Mouse (Mus musculus) olfactory bulb, adult 2 months (tissue): ENCODE results near the gene Vasn. TPM values are rescaled to one million over a fixed set of nuclear protein-coding genes. Genes with fewer than 3 reads are reported as not detected.

ENCODE experiments used
- H3K27ac ChIP-seq: fragments of 200-500 bp; 2 replicates; pipeline ENCODE4 v1.5.1; 2012; ENCODE audit warnings: low read depth, low read length; ENCODE audit not compliant: insufficient read depth
- H3K4me1 ChIP-seq: fragments of 200-500 bp; 2 replicates; pipeline ENCODE4 v1.6.1; 2012; ENCODE audit warnings: low read length; ENCODE audit not compliant: control insufficient read depth, insufficient read depth
- H3K4me3 ChIP-seq: fragments of 200-500 bp; 2 replicates; pipeline ENCODE4 v1.5.1; 2012; ENCODE audit warnings: mild to moderate bottlenecking, low read depth, low read length, moderate library complexity; ENCODE audit not compliant: insufficient read depth
- CTCF ChIP-seq: fragments of 200-500 bp; IDR thresholded peaks from 2 replicates; pipeline ENCODE4 v1.5.1; 2012; ENCODE audit warnings: low read depth, mild to moderate bottlenecking, low read length, moderate library complexity; ENCODE audit not compliant: insufficient read depth
- POLR2A ChIP-seq: fragments of 200-500 bp; IDR thresholded peaks from 2 replicates; pipeline ENCODE4 v1.6.1; 2012; ENCODE audit warnings: mild to moderate bottlenecking, low read depth, low read length, moderate library complexity; ENCODE audit not compliant: insufficient read depth
- WGBS: fragments of 180-500 bp; shearing (Covaris S2); methylation state at CpG from one replicate; pipeline ENCODE4 v1.1.7; 2018; 5-methylcytosine and 5-hydroxymethylcytosine counted together
- polyA plus RNA-seq: library from polyadenylated mRNA; stranded (reverse); fragments of >200 nt; gene quantifications from 2 replicates; pipeline ENCODE4 v1.2.4, GENCODE M21; 2012; ENCODE audit warnings: low replicate concordance; ENCODE audit not compliant: missing spikeins, insufficient read depth, insufficient read length

The Vasn gene
- polyA plus RNA-seq, 1 experiment = not detected

DNA sequence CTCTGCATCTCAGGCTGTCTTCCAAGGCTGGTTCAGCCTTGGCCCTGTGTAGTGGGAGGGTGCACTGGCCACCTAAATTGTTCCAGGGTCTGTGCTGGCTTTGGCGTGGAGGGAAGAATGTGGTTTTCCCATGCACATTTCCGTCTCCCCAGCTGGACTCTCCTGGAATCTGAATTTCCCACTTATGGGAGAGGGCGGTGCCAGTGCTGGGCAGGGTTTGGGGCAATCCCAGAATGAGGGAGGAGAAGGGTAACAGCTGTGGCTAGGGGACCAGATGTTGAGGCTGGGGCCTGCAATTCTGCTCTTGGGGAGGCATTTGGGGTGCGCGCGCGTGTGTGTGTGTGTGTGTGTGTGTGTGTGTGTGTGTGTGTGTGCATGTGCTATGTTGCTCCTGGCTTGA, 42.4 kb upstream of the Vasn start:
- H3K27ac ChIP-seq = no peak overlapping the region
- WGBS = 73% methylated on average over 7 of the region's 7 CpGs
- TF ChIP-seq CTCF (no peak), POLR2A (no peak)
- H3K4me1 ChIP-seq = peaks cover 41% of the 10 kb centered on the region
- H3K4me3 ChIP-seq = no peak overlapping the region

DNA sequence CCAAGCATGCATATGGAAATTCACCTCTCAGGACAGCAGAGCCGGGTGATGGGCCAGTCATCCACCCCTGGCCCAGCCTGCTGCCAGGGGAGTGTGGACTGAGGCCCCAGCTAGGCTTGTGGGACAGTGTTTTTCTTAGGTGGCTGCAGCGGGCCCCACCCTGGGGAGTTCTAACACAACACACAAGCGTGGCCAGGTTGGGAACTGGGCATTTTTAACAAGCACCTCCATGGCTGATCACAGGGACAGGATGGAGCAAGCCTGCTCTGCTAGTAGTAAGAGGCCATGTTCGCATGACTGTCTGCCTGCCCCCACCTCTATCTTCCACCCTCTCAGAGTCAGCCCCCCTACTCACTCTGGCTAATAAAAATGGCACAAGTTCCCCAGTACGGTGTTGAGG, 41.7 kb upstream of the Vasn start:
- H3K27ac ChIP-seq = no peak overlapping the region
- WGBS = 87% methylated on average over 5 of the region's 5 CpGs
- TF ChIP-seq CTCF (no peak), POLR2A (no peak)
- peaks cover 48% of the 10 kb centered on the region for H3K4me1 ChIP-seq
- H3K4me3 ChIP-seq = no peak overlapping the region

- TF ChIP-seq POLR2A (no peak), CTCF (no peak)
- Histone ChIP-seq H3K4me3 (no peak overlapping the region), H3K4me1 (peaks cover 50% of the 10 kb centered on the region), H3K27ac (no peak overlapping the region)
- WGBS = 34% methylated on average over 6 of the region's 6 CpGs
These were observed 40.7 kb upstream of the Vasn start for GRCm38 (mm10) chr16:4598891-4599543.

GRCm38 (mm10) chr16:4599616-4600015, 40.1 kb upstream of the Vasn start:
- TF ChIP-seq POLR2A = no peak
- TF ChIP-seq CTCF = no peak
- H3K4me1 ChIP-seq = peaks cover 50% of the 10 kb centered on the region
- H3K4me3 ChIP-seq = no peak overlapping the region
- H3K27ac ChIP-seq = no peak overlapping the region
- 82% methylated on average over 3 of the region's 3 CpGs for WGBS

DNA sequence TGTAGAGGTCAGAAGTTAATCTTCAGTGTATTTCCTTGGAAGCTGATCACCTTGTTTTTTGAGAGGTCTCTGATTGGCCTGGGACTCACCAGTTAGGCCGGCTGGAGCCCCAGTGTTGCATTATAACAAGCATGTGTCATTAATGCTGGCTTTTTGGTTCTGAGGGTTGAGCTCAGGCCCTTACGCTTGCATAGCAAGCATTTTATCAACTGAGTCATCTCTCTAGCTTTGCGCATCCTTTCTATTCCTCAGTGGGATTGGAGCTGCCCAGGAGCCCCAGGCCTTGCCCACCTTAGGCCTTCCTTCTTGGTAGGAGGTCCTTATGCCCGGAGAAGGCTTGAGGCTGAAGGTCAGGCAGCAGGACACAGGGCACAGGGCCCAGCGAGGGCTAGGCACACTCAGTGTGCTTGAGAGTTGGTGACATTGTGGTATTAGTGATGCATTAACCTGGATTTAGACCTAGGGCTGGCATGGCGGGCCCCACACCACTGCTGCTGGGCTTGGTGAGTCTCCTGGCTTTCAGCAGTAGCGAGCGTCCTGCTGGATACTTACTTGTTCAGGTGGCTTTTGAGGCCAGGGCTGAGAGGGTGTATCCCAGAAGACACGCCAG, 38.9 kb upstream of the Vasn start:
- H3K27ac ChIP-seq = no peak overlapping the region
- no peak for TF ChIP-seq CTCF
- no peak for TF ChIP-seq POLR2A
- no peak overlapping the region for H3K4me3 ChIP-seq

GRCm38 (mm10) chr16:4602189-4602588, 37.6 kb upstream of the Vasn start:
- 34% methylated on average over 3 of the region's 3 CpGs for WGBS
- no peak overlapping the region for H3K4me3 ChIP-seq
- no peak overlapping the region for H3K27ac ChIP-seq
- peaks cover 44% of the 10 kb centered on the region for H3K4me1 ChIP-seq
- TF ChIP-seq POLR2A = no peak
- no peak for TF ChIP-seq CTCF

More for the DNA sequence above, 38.9 kb upstream of the Vasn start:
- WGBS = 92% methylated on average over 9 of the region's 9 CpGs
- peaks cover 46% of the 10 kb centered on the region for H3K4me1 ChIP-seq

GRCm38 (mm10) chr16:4602766-4603452, 36.8 kb upstream of the Vasn start:
- no peak overlapping the region for H3K27ac ChIP-seq
- no peak for TF ChIP-seq CTCF
- no peak for TF ChIP-seq POLR2A
- WGBS = 59% methylated on average over 7 of the region's 7 CpGs
- H3K4me1 ChIP-seq = peaks cover 43% of the 10 kb centered on the region
- H3K4me3 ChIP-seq = no peak overlapping the region

DNA sequence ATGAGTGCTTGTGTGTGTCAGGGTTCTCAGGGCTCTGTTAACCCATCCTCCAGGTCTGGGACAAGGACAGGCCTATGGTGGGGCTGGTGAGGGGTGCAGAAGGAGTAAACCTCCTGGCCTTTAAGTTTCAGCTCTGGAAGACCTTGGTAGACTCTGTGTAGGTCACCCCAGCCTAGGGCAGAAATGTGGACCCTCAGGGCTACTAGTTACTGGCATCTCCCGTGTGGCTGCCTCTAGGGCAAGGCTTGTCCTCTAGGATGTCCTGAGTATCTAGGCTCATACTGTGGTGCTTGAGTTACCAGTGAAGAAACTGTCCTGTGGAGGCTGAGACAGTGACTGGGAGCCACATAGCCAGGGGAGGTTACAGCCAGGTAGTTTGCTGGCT, 36.3 kb upstream of the Vasn start:
- H3K4me3 ChIP-seq = no peak overlapping the region
- WGBS = 79% methylated on average over 1 of the region's 1 CpGs
- H3K4me1 ChIP-seq = peaks cover 41% of the 10 kb centered on the region
- H3K27ac ChIP-seq = no peak overlapping the region
- TF ChIP-seq CTCF (no peak), POLR2A (no peak)

GRCm38 (mm10) chr16:4604293-4604837, 35.4 kb upstream of the Vasn start:
- WGBS = 74% methylated on average over 11 of the region's 11 CpGs
- no peak overlapping the region for H3K4me3 ChIP-seq
- H3K4me1 ChIP-seq = peaks cover 32% of the 10 kb centered on the region
- TF ChIP-seq CTCF (no peak), POLR2A (no peak)
- no peak overlapping the region for H3K27ac ChIP-seq
